Mouse (Mus musculus) testis, adult 2 months (tissue): ENCODE measurements around the gene Rap1gap2.

Experiments
- CTCF ChIP-seq: fragments of 200-500 bp; IDR thresholded peaks from 2 replicates; pipeline ENCODE4 v1.5.1; 2012; ENCODE audit warnings: low read depth, mild to moderate bottlenecking, inconsistent platforms, low read length, moderate library complexity; ENCODE audit not compliant: control insufficient read depth, insufficient read depth, insufficient replicate concordance
- POLR2A ChIP-seq: fragments of 200-500 bp; IDR thresholded peaks from 2 replicates; pipeline ENCODE4 v1.6.1; 2012; ENCODE audit warnings: low read depth, mild to moderate bottlenecking, inconsistent platforms, low read length, moderate library complexity; ENCODE audit not compliant: control insufficient read depth

- TF ChIP-seq CTCF (peak; percentile 59; the same call in 1 of the 2 replicates), POLR2A (no peak)
Measured at GRCm38 (mm10) chr11:74546933-74547694, 63.6 kb downstream of the Rap1gap2 start.
